Mouse (Mus musculus): ENCODE results near the gene Hmox1. TPM values are rescaled to one million over a fixed set of nuclear protein-coding genes. Genes with fewer than 3 reads are reported as not detected.

Hmox1 gene
- polyA plus RNA-seq (2017; shearing (Covaris generic)) = 17.5 TPM

GRCm38 (mm10) chr8:75093399-75094156, at the start of gene Hmox1:
Gene Hmox1 (plus strand): TSS chr8:75093621.

GRCm38 (mm10) chr8:75109236-75109967, 16.0 kb downstream of the Hmox1 start, which contains the start of gene Mcm5:
Gene Mcm5 (plus strand): TSS chr8:75109569.

Other genes with a start within 250 kb of the Hmox1 start
- not detected for gene Isx, start 220.4 kb upstream of the Hmox1 start, polyA plus RNA-seq (2017; shearing (Covaris generic))
- gene Hmgxb4, start 100.3 kb upstream of the Hmox1 start, polyA plus RNA-seq (2017; shearing (Covaris generic)) = 25.2 TPM
- gene Tom1, start 59.9 kb upstream of the Hmox1 start, polyA plus RNA-seq (2017; shearing (Covaris generic)) = 25.2 TPM
- 55.6 TPM for gene Mcm5, start 15.9 kb downstream of the Hmox1 start, polyA plus RNA-seq (2017; shearing (Covaris generic))
- gene Rasd2, start 120.3 kb downstream of the Hmox1 start, polyA plus RNA-seq (2017; shearing (Covaris generic)) = not detected

All from CD4-positive, CD25-positive, alpha-beta regulatory T cell, adult 9 weeks (primary cell).